Mouse (Mus musculus) kidney, adult 18-20 months (tissue): ENCODE measurements around the gene Olfr983.

Experiments used
- DNase-seq: peaks from one replicate; pipeline ENCODE4 v3.0.0; 2021

The Olfr983 gene

DNA sequence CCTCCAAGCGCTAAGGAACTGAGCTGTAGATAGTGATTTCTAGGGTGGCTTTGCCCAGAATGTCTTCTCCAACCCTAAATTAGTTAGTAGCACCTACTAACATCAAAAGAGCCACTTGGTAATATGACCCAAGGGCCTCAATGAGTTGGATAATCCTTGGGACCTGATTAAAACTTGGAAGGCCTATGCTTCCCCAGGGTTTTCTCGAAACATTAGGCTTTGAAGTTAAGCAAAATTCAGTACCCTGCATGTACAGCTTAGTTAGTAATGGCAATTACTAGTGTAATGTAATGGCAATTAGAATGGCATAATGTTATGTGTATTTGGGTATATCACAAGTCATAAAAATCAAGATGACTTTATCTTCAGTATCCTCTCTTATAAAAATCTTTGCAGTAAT is at the start of gene Olfr983:
Gene Olfr983 (minus strand): TSS at position 101 of the 400 bp plus-strand sequence.
- no peak for DNase-seq

- no peak for DNase-seq
Measured at GRCm38 (mm10) chr9:40141544-40141943, 48.1 kb upstream of the Olfr983 start.

DNA sequence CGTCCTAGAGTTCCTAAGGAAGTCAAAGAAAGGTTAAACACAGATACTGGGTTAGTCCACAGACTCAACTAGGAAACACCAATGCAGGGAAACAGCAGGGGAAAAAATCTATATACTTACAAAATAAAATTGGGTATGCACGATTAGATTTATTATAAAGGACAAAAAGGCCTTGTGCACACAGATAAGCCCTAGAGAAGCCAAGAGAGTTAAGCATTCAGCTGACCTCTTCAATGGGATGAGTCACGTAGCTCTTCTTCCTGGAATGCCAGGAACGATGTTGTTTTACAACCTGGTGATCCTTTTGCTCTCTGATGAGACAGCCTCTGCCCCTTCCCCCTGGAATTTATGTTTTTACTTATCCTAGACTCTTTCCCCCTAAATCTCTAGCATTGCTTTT is 46.1 kb upstream of the Olfr983 start:
- DNase-seq = no peak

- DNase-seq = no peak
Measured at GRCm38 (mm10) chr9:40136987-40137688, 43.7 kb upstream of the Olfr983 start.

DNA sequence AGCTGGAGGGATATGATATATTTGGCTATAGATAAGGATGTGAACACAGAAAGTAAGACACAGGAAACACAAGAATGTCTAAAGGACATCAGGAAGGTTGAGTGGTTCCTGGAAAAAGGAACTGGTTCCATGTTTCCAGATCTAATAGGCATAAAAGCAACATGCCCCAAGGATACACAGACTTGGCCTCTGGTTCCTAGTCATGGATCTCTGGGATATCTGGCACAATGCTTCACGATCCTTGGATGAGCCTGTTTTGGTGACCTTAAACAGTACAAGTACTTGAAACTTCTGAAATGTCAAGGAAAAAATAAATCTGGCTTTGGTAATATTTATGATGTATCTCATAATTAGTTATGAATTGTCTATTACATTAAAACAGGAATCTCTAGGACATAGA is 37.2 kb upstream of the Olfr983 start:
- DNase-seq = no peak

GRCm38 (mm10) chr9:40130084-40130483 is 36.7 kb upstream of the Olfr983 start, which contains the start of gene Olfr985:
Gene Olfr985, minus strand, starts transcription at chr9:40130184.
- DNase-seq = no peak

DNA sequence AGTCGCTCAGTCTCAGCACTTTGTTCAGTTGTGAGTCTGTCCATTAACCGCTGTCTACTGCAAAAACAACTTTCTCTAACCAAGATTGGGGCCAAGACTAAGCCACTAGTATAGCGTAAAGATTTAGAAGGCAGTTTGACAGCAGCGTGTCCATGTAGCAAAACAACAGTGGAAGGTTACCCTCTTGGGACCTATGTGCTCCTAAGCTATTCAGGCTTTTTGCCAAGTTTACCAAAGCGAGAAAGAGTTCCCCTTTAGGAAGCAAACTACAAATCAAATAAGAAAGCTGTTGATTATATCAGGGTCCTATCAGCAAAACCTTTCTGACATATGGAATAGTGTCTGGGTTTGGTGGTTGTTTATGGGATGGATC is 23.9 kb upstream of the Olfr983 start:
- no peak for DNase-seq

- DNase-seq = peak; percentile 4
Measured at GRCm38 (mm10) chr9:40116645-40117286, 23.4 kb upstream of the Olfr983 start.

DNA sequence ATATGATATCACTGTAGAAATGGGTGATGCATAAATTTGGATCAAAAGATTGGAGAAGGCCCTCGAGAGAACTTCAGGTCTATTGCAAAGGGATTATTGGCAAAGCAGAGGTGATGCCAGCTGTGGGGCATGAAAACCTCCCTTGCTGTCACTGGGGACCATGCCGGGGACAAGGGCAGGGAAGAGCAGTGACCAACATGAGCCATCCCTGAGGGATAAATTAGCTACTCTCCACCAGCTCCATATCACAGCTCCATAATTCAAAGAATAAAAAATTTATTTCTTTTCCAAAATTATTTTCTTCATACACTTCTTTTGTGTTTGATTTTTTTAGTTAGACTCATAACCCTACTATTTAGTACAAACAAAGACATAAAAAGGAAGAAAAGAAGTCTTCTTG is 20.7 kb upstream of the Olfr983 start, which contains the start of gene Olfr984:
Gene Olfr984 (minus strand): TSS at position 101 of the 400 bp plus-strand sequence.
- DNase-seq = no peak

GRCm38 (mm10) chr9:40094769-40095168 is 1.4 kb upstream of the Olfr983 start:
- no peak for DNase-seq

- no peak for DNase-seq
Measured at GRCm38 (mm10) chr9:40073529-40073928, 19.9 kb downstream of the Olfr983 start, which contains the start of gene Olfr982. Gene Olfr982, plus strand, starts transcription at chr9:40073829.

DNA sequence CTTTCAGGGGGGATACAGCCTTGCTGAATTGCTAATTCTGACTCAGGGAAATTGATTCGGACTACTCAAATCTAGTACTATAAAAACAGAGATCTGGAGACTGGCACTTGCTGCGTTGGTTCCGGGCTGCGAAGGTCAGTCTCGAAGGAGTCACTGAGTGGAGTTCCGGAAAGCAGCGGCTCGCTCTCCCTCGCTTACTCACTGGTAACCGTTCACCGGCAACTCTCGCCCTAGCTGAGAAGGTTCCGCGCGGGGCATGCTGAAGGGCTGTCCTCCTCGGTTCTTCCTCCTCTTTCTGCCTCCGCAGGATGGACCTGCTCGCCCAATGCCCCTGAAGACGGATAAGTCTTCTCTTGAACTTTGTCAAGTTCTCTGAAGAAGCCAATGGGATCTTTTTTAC is 43.3 kb downstream of the Olfr983 start:
- DNase-seq = no peak
